Mouse (Mus musculus): ENCODE data around the gene Akt1. TPM values are rescaled to one million over a fixed set of nuclear protein-coding genes. Genes with fewer than 3 reads are reported as not detected.
A peak's percentile ranks its signal among the peaks of the same experiment; 100 is the strongest.

Akt1 gene
- polyA plus RNA-seq, 1 experiment from 2014 or later: 139 TPM

GRCm38 (mm10) chr12:112630029-112630428, 44.7 kb downstream of the Akt1 start:
- Histone ChIP-seq H3K36me3 (replicated peaks) (no peaks in the 10 kb centered on the region), H3K9ac (no peak overlapping the region), H3K9me3 (no peaks in the 10 kb centered on the region), H3K27ac (no peak overlapping the region), H3K4me3 (no peak overlapping the region), H3K4me2 (no peak overlapping the region), H3K4me1 (peaks cover 8% of the 10 kb centered on the region), H3K27me3 (replicated peaks) (no peaks in the 10 kb centered on the region)
- no peak for ATAC-seq (replicated peaks)
- 95% methylated on average over 12 of the region's 12 CpGs for WGBS

GRCm38 (mm10) chr12:112628928-112629721, 45.6 kb downstream of the Akt1 start:
- H3K36me3 ChIP-seq (replicated peaks): no peaks in the 10 kb centered on the region
- 35% methylated on average over 19 of the region's 19 CpGs for WGBS
- H3K27ac ChIP-seq: no peak overlapping the region
- no peaks in the 10 kb centered on the region for H3K9me3 ChIP-seq
- peak overlapping the region; percentile 46 for H3K4me2 ChIP-seq
- ATAC-seq (replicated peaks): peak; percentile 66
- H3K4me1 ChIP-seq: peaks cover 8% of the 10 kb centered on the region
- peak overlapping the region; percentile 13; the same call in 1 of the 2 replicates for H3K9ac ChIP-seq
- no peaks in the 10 kb centered on the region for H3K27me3 ChIP-seq (replicated peaks)
- H3K4me3 ChIP-seq: peak overlapping the region; percentile 14; the same call in 1 of the 2 replicates

GRCm38 (mm10) chr12:112628197-112628596, 46.5 kb downstream of the Akt1 start:
- no peak for ATAC-seq (replicated peaks)
- Histone ChIP-seq H3K27ac (no peak overlapping the region), H3K36me3 (replicated peaks) (no peaks in the 10 kb centered on the region), H3K4me2 (no peak overlapping the region), H3K4me1 (peaks cover 8% of the 10 kb centered on the region), H3K4me3 (no peak overlapping the region), H3K27me3 (replicated peaks) (no peaks in the 10 kb centered on the region), H3K9me3 (no peaks in the 10 kb centered on the region), H3K9ac (no peak overlapping the region)
- 88% methylated on average over 6 of the region's 6 CpGs for WGBS

GRCm38 (mm10) chr12:112627097-112627881, 47.4 kb downstream of the Akt1 start:
- Histone ChIP-seq H3K9me3 (no peaks in the 10 kb centered on the region), H3K4me3 (no peak overlapping the region), H3K4me1 (peaks cover 8% of the 10 kb centered on the region), H3K36me3 (replicated peaks) (no peaks in the 10 kb centered on the region), H3K9ac (no peak overlapping the region), H3K4me2 (no peak overlapping the region), H3K27ac (no peak overlapping the region), H3K27me3 (replicated peaks) (no peaks in the 10 kb centered on the region)
- ATAC-seq (replicated peaks): no peak
- 65% methylated on average over 7 of the region's 7 CpGs for WGBS

GRCm38 (mm10) chr12:112626455-112626854, 48.2 kb downstream of the Akt1 start:
- Histone ChIP-seq H3K9me3 (no peaks in the 10 kb centered on the region), H3K9ac (no peak overlapping the region), H3K4me3 (no peak overlapping the region), H3K36me3 (replicated peaks) (no peaks in the 10 kb centered on the region), H3K27me3 (replicated peaks) (peaks cover 6% of the 10 kb centered on the region), H3K4me1 (peaks cover 8% of the 10 kb centered on the region), H3K27ac (no peak overlapping the region), H3K4me2 (no peak overlapping the region)
- 80% methylated on average over 6 of the region's 6 CpGs for WGBS
- ATAC-seq (replicated peaks): no peak

- Histone ChIP-seq H3K36me3 (replicated peaks) (no peaks in the 10 kb centered on the region), H3K9ac (no peak overlapping the region), H3K4me1 (peaks cover 11% of the 10 kb centered on the region), H3K4me3 (no peak overlapping the region), H3K9me3 (no peaks in the 10 kb centered on the region), H3K4me2 (no peak overlapping the region), H3K27ac (no peak overlapping the region), H3K27me3 (replicated peaks) (peaks cover 13% of the 10 kb centered on the region)
- no peak for ATAC-seq (replicated peaks)
- 83% methylated on average over 4 of the region's 4 CpGs for WGBS
These were observed 49.0 kb downstream of the Akt1 start for GRCm38 (mm10) chr12:112625700-112626099.

GRCm38 (mm10) chr12:112623742-112624141, 50.9 kb downstream of the Akt1 start:
- Histone ChIP-seq H3K9me3 (no peaks in the 10 kb centered on the region), H3K27ac (no peak overlapping the region), H3K4me1 (peaks cover 18% of the 10 kb centered on the region), H3K27me3 (replicated peaks) (peaks cover 21% of the 10 kb centered on the region), H3K4me2 (no peak overlapping the region), H3K36me3 (replicated peaks) (no peaks in the 10 kb centered on the region), H3K9ac (no peak overlapping the region), H3K4me3 (no peak overlapping the region)
- WGBS: 16% methylated on average over 2 of the region's 2 CpGs
- no peak for ATAC-seq (replicated peaks)

- Histone ChIP-seq H3K4me3 (no peak overlapping the region), H3K36me3 (replicated peaks) (no peaks in the 10 kb centered on the region), H3K27me3 (replicated peaks) (peaks cover 23% of the 10 kb centered on the region), H3K27ac (no peak overlapping the region), H3K4me1 (peaks cover 18% of the 10 kb centered on the region), H3K4me2 (no peak overlapping the region), H3K9ac (no peak overlapping the region), H3K9me3 (no peaks in the 10 kb centered on the region)
- WGBS: 87% methylated on average over 3 of the region's 3 CpGs
- no peak for ATAC-seq (replicated peaks)
These were observed 52.8 kb downstream of the Akt1 start for GRCm38 (mm10) chr12:112621900-112622299.

- WGBS: 12% methylated on average over 16 of the region's 16 CpGs
- H3K4me3 ChIP-seq: peak overlapping the region; percentile 53
- peaks cover 18% of the 10 kb centered on the region for H3K4me1 ChIP-seq
These were observed 54.2 kb downstream of the Akt1 start for GRCm38 (mm10) chr12:112620354-112621061.

GRCm38 (mm10) chr12:112619686-112620353, 54.9 kb downstream of the Akt1 start, which contains the start of gene Adssl1:
Gene Adssl1 (plus strand): TSS chr12:112620045.
- peak; percentile 67 for ATAC-seq (replicated peaks)
- H3K36me3 ChIP-seq (replicated peaks): no peaks in the 10 kb centered on the region
- H3K27ac ChIP-seq: no peak within 1 kb of the TSS
- H3K9me3 ChIP-seq: no peaks in the 10 kb centered on the region
- peak within 1 kb of the TSS; percentile 92 for H3K4me2 ChIP-seq
- H3K27me3 ChIP-seq (replicated peaks): peaks cover 23% of the 10 kb centered on the region
- under 1% methylated on average over 56 of the region's 56 CpGs for WGBS
- H3K9ac ChIP-seq: peak within 1 kb of the TSS; percentile 57
- peak within 1 kb of the TSS; percentile 53 for H3K4me3 ChIP-seq
- H3K4me1 ChIP-seq: peaks cover 18% of the 10 kb centered on the region

More at GRCm38 (mm10) chr12:112620354-112621061, 54.2 kb downstream of the Akt1 start:
- Histone ChIP-seq H3K4me2 (peak overlapping the region; percentile 92), H3K27me3 (replicated peaks) (peaks cover 23% of the 10 kb centered on the region), H3K36me3 (replicated peaks) (no peaks in the 10 kb centered on the region), H3K9me3 (no peaks in the 10 kb centered on the region), H3K27ac (no peak overlapping the region), H3K9ac (peak overlapping the region; percentile 57)
- ATAC-seq (replicated peaks): peak; percentile 31

- 26% methylated on average over 13 of the region's 13 CpGs for WGBS
- Histone ChIP-seq H3K9ac (no peak overlapping the region), H3K4me2 (peak overlapping the region; percentile 92), H3K9me3 (no peaks in the 10 kb centered on the region), H3K36me3 (replicated peaks) (no peaks in the 10 kb centered on the region), H3K4me1 (peaks cover 18% of the 10 kb centered on the region), H3K27ac (no peak overlapping the region), H3K4me3 (peak overlapping the region; percentile 53), H3K27me3 (replicated peaks) (peaks cover 23% of the 10 kb centered on the region)
- no peak for ATAC-seq (replicated peaks)
These were observed 55.6 kb downstream of the Akt1 start for GRCm38 (mm10) chr12:112618981-112619685.

Data from midbrain, embryonic 15.5 days (tissue).